Mouse (Mus musculus) liver, adult (tissue): ENCODE measurements around the gene Tsc1.

Experiments used
- GATA4 ChIP-seq: IDR thresholded peaks from 2 replicates; pipeline ENCODE4 v1.6.1; 2014; ENCODE audit warnings: mild to moderate bottlenecking, low read length; ENCODE audit not compliant: insufficient replicate concordance

The Tsc1 gene

GRCm38 (mm10) chr2:28622521-28623124 is 18.4 kb upstream of the Tsc1 start:
- TF ChIP-seq GATA4 = no peak

GRCm38 (mm10) chr2:28624870-28625269 is 16.2 kb upstream of the Tsc1 start:
- TF ChIP-seq GATA4 = no peak

- TF ChIP-seq GATA4 = no peak
Measured at GRCm38 (mm10) chr2:28626038-28626437, 15.0 kb upstream of the Tsc1 start.

- no peak for TF ChIP-seq GATA4
Measured at GRCm38 (mm10) chr2:28628053-28628452, 13.0 kb upstream of the Tsc1 start.

GRCm38 (mm10) chr2:28629911-28630381 is 11.1 kb upstream of the Tsc1 start:
- TF ChIP-seq GATA4 = no peak

GRCm38 (mm10) chr2:28632626-28633025 is 8.4 kb upstream of the Tsc1 start:
- TF ChIP-seq GATA4 = no peak

- TF ChIP-seq GATA4 = no peak
Measured at GRCm38 (mm10) chr2:28633136-28633535, 7.9 kb upstream of the Tsc1 start.

GRCm38 (mm10) chr2:28635199-28635598 is 5.8 kb upstream of the Tsc1 start:
- no peak for TF ChIP-seq GATA4

GRCm38 (mm10) chr2:28637106-28637845 is 3.8 kb upstream of the Tsc1 start:
- TF ChIP-seq GATA4 = no peak

- TF ChIP-seq GATA4 = no peak
Measured at GRCm38 (mm10) chr2:28638352-28638751, 2.7 kb upstream of the Tsc1 start.

GRCm38 (mm10) chr2:28638886-28639285 is 2.1 kb upstream of the Tsc1 start:
- no peak for TF ChIP-seq GATA4

- no peak for TF ChIP-seq GATA4
Measured at GRCm38 (mm10) chr2:28639794-28640193, 1.2 kb upstream of the Tsc1 start.

GRCm38 (mm10) chr2:28641435-28641941 is 460 bp downstream of the Tsc1 start:
- no peak for TF ChIP-seq GATA4

- no peak for TF ChIP-seq GATA4
Measured at GRCm38 (mm10) chr2:28643081-28643480, 2.1 kb downstream of the Tsc1 start.

GRCm38 (mm10) chr2:28650526-28650925 is 9.5 kb downstream of the Tsc1 start:
- no peak for TF ChIP-seq GATA4

- TF ChIP-seq GATA4 = no peak
Measured at GRCm38 (mm10) chr2:28653351-28653750, 12.3 kb downstream of the Tsc1 start.
